Mouse (Mus musculus): ENCODE measurements at regions not wholly inside any gene's neighbourhood (a gene's known extent, or its start where the extent isn't known, plus 50 kb on each side); places are given as distances from the start of the nearest gene placed in this dataset.

DNA sequence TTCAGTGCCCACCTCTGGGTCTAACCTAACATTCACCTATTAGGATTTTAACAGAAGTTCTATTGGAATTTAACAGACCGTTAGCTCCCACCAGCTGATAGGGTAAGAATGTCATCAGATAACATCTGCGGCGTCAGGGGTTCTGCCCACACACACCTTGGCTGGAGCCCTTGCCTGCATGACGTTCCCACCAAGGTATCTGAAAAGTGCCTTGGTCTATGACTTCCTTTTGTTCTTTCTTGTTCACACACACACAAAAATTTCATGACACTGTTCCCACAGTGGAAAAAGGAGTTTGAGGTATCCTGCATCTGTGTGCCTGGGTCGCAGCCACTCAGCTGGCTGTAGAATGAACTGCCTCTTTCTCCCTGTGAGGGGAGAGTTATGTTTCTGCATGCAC lies 134.1 kb upstream of the Lef1 start:
- Histone ChIP-seq H3K4me3 (replicated peaks; ENCODE audit: insufficient read depth, low read depth, low read length) (no peak overlapping the region), H3K27me3 (ENCODE audit: control insufficient read depth, insufficient read depth, low read length) (no peaks in the 10 kb centered on the region), H3K27ac (ENCODE audit: insufficient read depth, low read length) (no peak overlapping the region), H3K4me1 (ENCODE audit: control insufficient read depth, insufficient read depth, low read length) (no peaks in the 10 kb centered on the region)
- WGBS = 87% methylated on average over 5 of the region's 5 CpGs
- DNase-seq = no peak
- TF ChIP-seq CTCF (IDR thresholded peaks at IDR 0.05; ENCODE audit: borderline replicate concordance, insufficient read depth, low read depth, low read length) = no peak
- TF ChIP-seq POLR2A (IDR thresholded peaks at IDR 0.05; ENCODE audit: borderline replicate concordance, insufficient read depth, low read length) = no peak

DNA sequence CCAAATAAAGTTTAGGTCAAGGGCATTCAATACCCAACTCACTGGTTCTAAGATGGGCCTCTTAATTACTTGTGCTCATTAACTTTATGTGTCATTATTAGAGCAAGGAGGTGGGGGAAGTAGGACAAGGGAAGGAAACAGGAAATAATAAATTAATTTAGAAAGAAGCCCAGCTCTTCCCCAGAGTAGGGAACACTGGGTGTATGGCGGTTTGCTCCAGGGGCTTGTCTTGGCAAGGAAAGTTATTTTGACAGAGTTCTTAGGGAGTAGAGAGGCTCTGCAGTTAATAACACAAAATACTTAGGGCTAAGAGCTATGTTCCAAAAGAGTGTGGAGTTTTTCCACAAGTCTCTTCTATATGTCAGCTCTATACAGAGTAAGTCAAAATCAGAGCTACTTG lies 135.0 kb upstream of the Lef1 start:
- no peaks in the 10 kb centered on the region for H3K27me3 ChIP-seq (ENCODE audit: control insufficient read depth, insufficient read depth, low read length)
- no peak overlapping the region for H3K4me3 ChIP-seq (replicated peaks; ENCODE audit: insufficient read depth, low read depth, low read length)
- H3K4me1 ChIP-seq (ENCODE audit: control insufficient read depth, insufficient read depth, low read length) = no peaks in the 10 kb centered on the region
- no peak for TF ChIP-seq CTCF (IDR thresholded peaks at IDR 0.05; ENCODE audit: borderline replicate concordance, insufficient read depth, low read depth, low read length)
- TF ChIP-seq POLR2A (IDR thresholded peaks at IDR 0.05; ENCODE audit: borderline replicate concordance, insufficient read depth, low read length) = no peak
- 61% methylated on average over 1 of the region's 1 CpGs for WGBS
- H3K27ac ChIP-seq (ENCODE audit: insufficient read depth, low read length) = no peak overlapping the region
- no peak for DNase-seq

DNA sequence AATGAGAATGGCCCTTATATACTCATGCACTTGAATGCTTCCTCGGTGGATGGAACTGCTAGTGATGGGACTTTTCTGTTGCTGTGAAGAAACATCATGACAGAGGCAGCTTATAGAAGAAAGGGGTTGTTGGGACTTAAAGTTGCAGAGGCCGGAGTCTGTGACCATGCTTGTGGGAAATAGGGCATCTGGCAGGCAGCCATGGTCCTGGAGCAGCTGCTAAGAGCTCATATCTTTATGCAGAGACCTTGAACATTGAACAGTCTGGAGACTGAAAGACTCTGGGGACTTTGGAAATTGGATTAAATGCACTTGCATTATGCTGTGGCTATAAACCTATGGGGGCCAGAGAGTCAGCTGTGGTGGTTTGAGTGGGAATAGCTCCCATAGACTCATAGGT lies 138.1 kb upstream of the Lef1 start:
- Histone ChIP-seq H3K27ac (ENCODE audit: insufficient read depth, low read length) (no peak overlapping the region), H3K4me1 (ENCODE audit: control insufficient read depth, insufficient read depth, low read length) (no peaks in the 10 kb centered on the region), H3K4me3 (replicated peaks; ENCODE audit: insufficient read depth, low read depth, low read length) (no peak overlapping the region), H3K27me3 (ENCODE audit: control insufficient read depth, insufficient read depth, low read length) (no peaks in the 10 kb centered on the region)
- WGBS = 45% methylated on average over 2 of the region's 2 CpGs
- DNase-seq = no peak
- TF ChIP-seq CTCF (IDR thresholded peaks at IDR 0.05; ENCODE audit: borderline replicate concordance, insufficient read depth, low read depth, low read length) = no peak
- no peak for TF ChIP-seq POLR2A (IDR thresholded peaks at IDR 0.05; ENCODE audit: borderline replicate concordance, insufficient read depth, low read length)

GRCm38 (mm10) chr3:130965275-130965674 lies 145.0 kb upstream of the Lef1 start:
- Histone ChIP-seq H3K27ac (ENCODE audit: insufficient read depth, low read length) (no peak overlapping the region), H3K4me1 (ENCODE audit: control insufficient read depth, insufficient read depth, low read length) (no peaks in the 10 kb centered on the region), H3K4me3 (replicated peaks; ENCODE audit: insufficient read depth, low read depth, low read length) (no peak overlapping the region), H3K27me3 (ENCODE audit: control insufficient read depth, insufficient read depth, low read length) (no peaks in the 10 kb centered on the region)
- no peak for DNase-seq
- TF ChIP-seq CTCF (IDR thresholded peaks at IDR 0.05; ENCODE audit: borderline replicate concordance, insufficient read depth, low read depth, low read length) (no peak), POLR2A (IDR thresholded peaks at IDR 0.05; ENCODE audit: borderline replicate concordance, insufficient read depth, low read length) (no peak)
- 95% methylated on average over 3 of the region's 3 CpGs for WGBS

- no peaks in the 10 kb centered on the region for H3K27me3 ChIP-seq (ENCODE audit: control insufficient read depth, insufficient read depth, low read length)
- H3K27ac ChIP-seq (ENCODE audit: insufficient read depth, low read length) = no peak overlapping the region
- no peaks in the 10 kb centered on the region for H3K4me1 ChIP-seq (ENCODE audit: control insufficient read depth, insufficient read depth, low read length)
- H3K4me3 ChIP-seq (replicated peaks; ENCODE audit: insufficient read depth, low read depth, low read length) = no peak overlapping the region
- WGBS = 91% methylated on average over 6 of the region's 6 CpGs
- TF ChIP-seq POLR2A (IDR thresholded peaks at IDR 0.05; ENCODE audit: borderline replicate concordance, insufficient read depth, low read length) (no peak), CTCF (IDR thresholded peaks at IDR 0.05; ENCODE audit: borderline replicate concordance, insufficient read depth, low read depth, low read length) (no peak)
- DNase-seq = no peak
Measured at GRCm38 (mm10) chr3:130964088-130964487, 146.2 kb upstream of the Lef1 start.

- Histone ChIP-seq H3K4me1 (ENCODE audit: control insufficient read depth, insufficient read depth, low read length) (no peaks in the 10 kb centered on the region), H3K27me3 (ENCODE audit: control insufficient read depth, insufficient read depth, low read length) (no peaks in the 10 kb centered on the region), H3K27ac (ENCODE audit: insufficient read depth, low read length) (no peak overlapping the region), H3K4me3 (replicated peaks; ENCODE audit: insufficient read depth, low read depth, low read length) (no peak overlapping the region)
- TF ChIP-seq CTCF (IDR thresholded peaks at IDR 0.05; ENCODE audit: borderline replicate concordance, insufficient read depth, low read depth, low read length) (no peak), POLR2A (IDR thresholded peaks at IDR 0.05; ENCODE audit: borderline replicate concordance, insufficient read depth, low read length) (no peak)
- WGBS = 21% methylated on average over 11 of the region's 11 CpGs
- DNase-seq = no peak
Measured at GRCm38 (mm10) chr3:130963625-130964024, 146.6 kb upstream of the Lef1 start.

- H3K27ac ChIP-seq (ENCODE audit: insufficient read depth, low read length) = no peak overlapping the region
- TF ChIP-seq POLR2A (IDR thresholded peaks at IDR 0.05; ENCODE audit: borderline replicate concordance, insufficient read depth, low read length) = no peak
- no peak for TF ChIP-seq CTCF (IDR thresholded peaks at IDR 0.05; ENCODE audit: borderline replicate concordance, insufficient read depth, low read depth, low read length)
- H3K27me3 ChIP-seq (ENCODE audit: control insufficient read depth, insufficient read depth, low read length) = no peaks in the 10 kb centered on the region
- no peak for DNase-seq
- WGBS = 46% methylated on average over 12 of the region's 12 CpGs
- H3K4me1 ChIP-seq (ENCODE audit: control insufficient read depth, insufficient read depth, low read length) = no peaks in the 10 kb centered on the region
- H3K4me3 ChIP-seq (replicated peaks; ENCODE audit: insufficient read depth, low read depth, low read length) = no peak overlapping the region
Measured at GRCm38 (mm10) chr3:130962701-130963472, 147.4 kb upstream of the Lef1 start.

DNA sequence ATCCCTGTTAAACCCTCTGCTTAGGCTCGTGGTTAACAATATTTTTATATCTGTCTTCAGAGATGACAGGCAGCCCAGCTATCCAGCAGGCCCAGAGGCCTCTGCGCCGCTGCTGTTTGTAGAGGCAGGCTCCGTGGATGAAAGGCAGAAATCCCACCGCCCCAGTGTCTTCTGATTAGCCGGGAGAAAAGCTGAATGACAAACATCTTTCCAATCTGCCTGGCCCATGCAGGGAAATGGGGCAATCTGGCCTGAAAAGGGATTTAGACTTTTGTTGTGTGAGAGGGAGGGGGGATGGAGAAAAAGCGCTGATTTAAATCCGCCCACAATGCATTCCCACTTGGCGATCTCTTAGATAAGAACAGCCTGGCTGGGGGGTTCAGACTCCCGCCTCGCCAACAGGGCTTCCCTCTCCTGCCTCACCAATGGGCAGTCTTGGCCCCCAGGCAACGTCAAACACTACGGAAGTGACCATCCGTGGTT lies 148.1 kb upstream of the Lef1 start:
- whole genome bisulfite sequencing = 59% methylated on average over 14 of the region's 14 CpGs
- Histone ChIP-seq H3K27ac (ENCODE audit: insufficient read depth, low read length) (no peak overlapping the region), H3K27me3 (ENCODE audit: control insufficient read depth, insufficient read depth, low read length) (no peaks in the 10 kb centered on the region), H3K4me3 (replicated peaks; ENCODE audit: insufficient read depth, low read depth, low read length) (no peak overlapping the region), H3K4me1 (ENCODE audit: control insufficient read depth, insufficient read depth, low read length) (no peaks in the 10 kb centered on the region)
- no peak for DNase-seq
- TF ChIP-seq CTCF (IDR thresholded peaks at IDR 0.05; ENCODE audit: borderline replicate concordance, insufficient read depth, low read depth, low read length) (no peak), POLR2A (IDR thresholded peaks at IDR 0.05; ENCODE audit: borderline replicate concordance, insufficient read depth, low read length) (no peak)
